Mouse (Mus musculus) megakaryocyte, embryonic 14.5 days (primary cell): ENCODE data around the gene Tmem88. TPM values are rescaled to one million over a fixed set of nuclear protein-coding genes. Genes with fewer than 3 reads are reported as not detected.

ENCODE experiments used
- H3K27me3 ChIP-seq: replicated peaks from 2 replicates; pipeline ENCODE3; 2012; ENCODE audit warnings: inconsistent platforms
- H3K36me3 ChIP-seq: replicated peaks from 2 replicates; pipeline ENCODE3; 2012; ENCODE audit warnings: low read length, inconsistent platforms, mixed read lengths
- H3K4me1 ChIP-seq: 2 replicates; pipeline ENCODE4 v1.6.1; 2012; ENCODE audit warnings: inconsistent platforms
- H3K4me3 ChIP-seq: replicated peaks from 2 replicates; pipeline ENCODE3; 2012; ENCODE audit warnings: moderate library complexity, mild to moderate bottlenecking, inconsistent platforms
- H3K9me3 ChIP-seq: 2 replicates; pipeline ENCODE4 v1.6.1; 2012; ENCODE audit warnings: inconsistent platforms
- FLI1 ChIP-seq: IDR thresholded peaks from 2 replicates; pipeline ENCODE4 v1.6.1; 2012; ENCODE audit warnings: low read length, inconsistent platforms, mixed read lengths
- GATA1 ChIP-seq: IDR thresholded peaks from 3 replicates; pipeline ENCODE4 v1.6.1; 2012; ENCODE audit warnings: mixed read lengths, low read length, inconsistent platforms, borderline replicate concordance
- polyA plus RNA-seq: library from polyadenylated mRNA; stranded (reverse); fragments of >175 nt; gene quantifications from 2 replicates; pipeline ENCODE4 v1.2.3, GENCODE M21; 2012; ENCODE audit warnings: low replicate concordance; ENCODE audit not compliant: insufficient read depth

Gene Tmem88
- polyA plus RNA-seq, 1 experiment: 0.35 TPM

DNA sequence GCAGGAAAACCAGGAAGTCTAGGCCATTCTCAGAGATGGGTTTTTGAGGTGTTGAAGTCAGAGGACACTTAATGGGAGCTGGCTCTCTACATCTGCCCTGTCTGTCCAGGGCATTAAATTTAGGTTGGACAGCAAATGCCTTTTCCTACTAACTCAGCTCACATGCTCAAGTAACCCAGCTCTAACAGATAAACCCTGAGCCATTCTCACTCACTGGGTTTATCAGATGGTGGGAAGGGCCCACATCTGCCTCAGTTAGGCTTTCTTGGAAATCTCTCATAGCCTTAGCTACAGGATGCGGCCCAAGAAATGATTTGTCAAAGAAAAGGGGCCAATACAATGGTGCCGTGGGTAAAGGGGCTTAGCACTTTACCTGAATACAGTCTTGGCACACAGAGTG, 28.2 kb upstream of the Tmem88 start:
- peaks cover 22% of the 10 kb centered on the region for H3K27me3 ChIP-seq
- peaks cover 40% of the 10 kb centered on the region for H3K4me1 ChIP-seq
- no peak overlapping the region for H3K4me3 ChIP-seq
- TF ChIP-seq GATA1 (no peak), FLI1 (no peak)
- no peaks in the 10 kb centered on the region for H3K9me3 ChIP-seq
- H3K36me3 ChIP-seq: no peaks in the 10 kb centered on the region

DNA sequence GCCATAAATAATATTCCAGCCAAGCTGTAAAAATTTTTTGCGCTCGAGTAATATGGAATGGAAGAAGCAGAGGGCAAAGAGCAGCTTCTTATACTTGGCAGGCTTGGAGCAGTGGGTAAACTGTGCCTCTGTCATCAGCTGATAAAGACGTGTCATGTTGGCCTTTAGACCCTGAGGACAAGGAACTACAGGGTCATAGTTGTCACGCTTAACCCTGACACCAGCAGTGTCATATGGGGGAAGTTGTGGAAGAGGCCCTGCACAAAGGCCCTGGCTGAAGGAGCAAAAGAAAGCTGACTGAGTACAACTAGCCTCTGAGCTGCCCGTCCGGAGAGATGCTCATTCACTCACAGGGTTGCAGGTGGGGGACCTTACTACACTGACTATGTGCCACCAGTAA, 25.9 kb upstream of the Tmem88 start:
- H3K9me3 ChIP-seq: no peaks in the 10 kb centered on the region
- peaks cover 56% of the 10 kb centered on the region for H3K4me1 ChIP-seq

DNA sequence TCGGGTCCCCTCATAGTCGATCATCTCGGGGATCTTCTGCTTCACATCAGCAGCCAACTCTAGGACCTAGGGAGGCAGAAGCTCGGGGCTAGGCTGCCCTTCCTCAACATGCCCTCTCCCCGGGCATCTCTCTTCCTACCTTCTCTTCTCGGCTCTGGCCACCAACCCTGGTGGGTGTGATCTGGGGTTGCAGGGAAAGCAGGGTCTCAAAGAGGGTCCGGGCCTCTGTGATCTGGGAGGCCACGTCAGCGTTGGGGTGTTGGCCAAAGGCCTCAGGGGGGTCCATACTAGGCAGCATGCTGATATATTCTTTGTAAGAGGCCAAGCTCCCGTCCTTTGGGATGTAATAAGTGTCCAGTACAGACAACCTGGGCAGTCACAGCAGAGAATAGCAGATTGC, 24.8 kb upstream of the Tmem88 start:
- Histone ChIP-seq H3K36me3 (no peaks in the 10 kb centered on the region), H3K9me3 (no peaks in the 10 kb centered on the region), H3K4me1 (peaks cover 61% of the 10 kb centered on the region), H3K27me3 (peaks cover 27% of the 10 kb centered on the region), H3K4me3 (no peak overlapping the region)
- TF ChIP-seq GATA1 (no peak), FLI1 (no peak)

More for the DNA sequence above, 25.9 kb upstream of the Tmem88 start:
- peaks cover 27% of the 10 kb centered on the region for H3K27me3 ChIP-seq
- TF ChIP-seq FLI1 (no peak), GATA1 (no peak)
- H3K36me3 ChIP-seq: no peaks in the 10 kb centered on the region
- H3K4me3 ChIP-seq: peak overlapping the region; percentile 67

DNA sequence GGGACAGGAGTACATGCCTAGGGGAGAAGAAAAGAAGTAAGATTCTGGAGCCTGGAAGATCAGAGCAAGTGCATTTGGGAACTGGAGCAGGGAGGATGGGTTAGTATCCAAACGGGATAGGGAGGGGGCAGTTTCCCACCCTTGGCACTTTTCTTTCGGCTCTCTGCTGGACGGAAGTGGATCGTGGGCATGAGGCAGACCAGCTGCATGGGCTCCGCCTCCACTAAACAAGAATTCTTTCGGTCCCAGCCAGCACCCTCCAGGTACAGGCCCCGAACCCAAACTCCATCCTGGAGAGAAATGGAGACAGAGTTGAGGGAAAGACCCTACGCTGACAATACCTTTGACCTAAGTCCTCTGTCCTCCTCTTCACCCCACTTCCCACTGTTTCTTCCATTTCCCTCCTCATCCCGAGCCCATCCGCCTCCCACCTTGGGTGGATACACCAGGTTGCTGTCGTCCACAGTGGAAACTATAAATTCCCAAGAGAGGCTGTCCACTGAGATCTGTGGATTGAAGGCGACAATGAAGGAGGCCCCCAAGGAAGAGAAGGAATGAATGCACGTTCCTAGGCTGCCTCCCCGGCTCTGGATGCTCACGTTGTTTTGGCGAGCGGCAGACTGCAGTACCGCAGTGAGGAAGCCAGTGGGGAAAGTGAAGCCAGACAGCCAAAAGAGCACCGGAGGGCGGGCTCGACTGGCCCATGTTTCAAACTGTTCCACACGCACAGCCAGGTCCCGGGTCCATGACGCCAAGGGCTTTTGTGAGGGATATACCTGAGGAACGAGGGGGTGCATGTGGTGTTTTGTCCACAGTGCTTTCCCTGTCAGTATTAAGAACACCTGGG, 23.3 kb upstream of the Tmem88 start:
- no peaks in the 10 kb centered on the region for H3K9me3 ChIP-seq
- H3K4me3 ChIP-seq: no peak overlapping the region
- no peaks in the 10 kb centered on the region for H3K36me3 ChIP-seq
- peaks cover 71% of the 10 kb centered on the region for H3K4me1 ChIP-seq
- TF ChIP-seq GATA1 (no peak), FLI1 (no peak)
- H3K27me3 ChIP-seq: peaks cover 27% of the 10 kb centered on the region

DNA sequence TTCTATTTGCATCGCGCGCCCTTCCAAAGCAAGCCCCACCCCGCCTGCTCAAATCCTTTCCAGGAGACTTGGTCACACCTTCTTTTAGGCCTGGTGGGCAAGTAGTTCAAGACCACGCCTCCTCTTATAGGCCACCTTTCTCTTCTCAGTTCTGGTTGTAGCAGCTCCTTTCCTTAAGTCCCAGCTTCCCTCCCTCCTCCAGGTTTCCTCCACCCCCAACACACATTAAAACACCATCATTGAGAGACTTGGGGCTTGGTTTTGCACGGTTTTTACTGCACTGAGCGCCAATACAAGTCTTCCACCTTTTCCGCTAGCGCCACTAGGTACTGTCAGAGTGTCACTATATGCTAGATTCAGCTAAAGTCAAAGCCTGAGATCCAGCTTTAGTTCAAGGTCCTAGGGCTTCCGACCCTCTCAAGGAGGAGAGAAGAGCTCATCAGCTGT, 22.5 kb upstream of the Tmem88 start:
- Histone ChIP-seq H3K27me3 (peaks cover 27% of the 10 kb centered on the region), H3K36me3 (no peaks in the 10 kb centered on the region), H3K4me3 (peak overlapping the region; percentile 95), H3K9me3 (no peaks in the 10 kb centered on the region), H3K4me1 (peaks cover 70% of the 10 kb centered on the region)
- TF ChIP-seq GATA1: no peak
- TF ChIP-seq FLI1: no peak

DNA sequence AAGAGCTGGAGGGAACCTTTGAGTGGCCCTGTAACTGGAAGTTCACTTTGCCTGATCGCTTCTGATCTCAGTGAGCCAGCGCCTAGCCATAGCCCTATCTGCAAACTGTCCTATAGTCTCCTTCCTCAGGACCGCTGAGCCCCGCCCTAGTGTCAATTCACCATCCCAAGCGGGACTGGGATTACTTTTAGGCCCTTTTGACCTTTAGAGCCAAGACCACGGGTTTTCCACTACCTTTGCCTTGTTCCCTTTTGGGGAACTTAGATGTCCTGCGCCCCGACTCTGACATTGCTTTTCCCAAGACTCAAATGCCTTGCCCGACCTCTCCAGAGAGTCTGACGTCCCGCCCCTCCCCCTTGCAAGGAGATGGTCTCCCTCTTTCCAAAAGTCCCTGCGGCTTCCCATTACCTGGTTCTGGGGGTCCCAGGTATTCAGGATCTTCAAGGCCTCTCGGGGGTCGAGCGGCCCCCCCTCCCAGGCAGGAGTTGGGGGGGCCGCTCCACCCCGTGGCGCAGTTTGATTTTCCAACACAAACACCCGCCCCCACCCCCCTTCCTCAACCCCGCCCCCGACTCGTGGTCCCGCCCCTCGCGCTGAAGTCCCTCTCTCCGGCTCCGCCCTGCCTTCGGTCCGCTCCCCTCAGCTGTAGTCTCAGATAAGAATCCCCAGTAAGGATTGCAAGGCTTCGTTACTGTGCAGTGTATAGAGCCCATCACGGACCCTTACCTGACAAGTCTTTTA, 21.9 kb upstream of the Tmem88 start:
- H3K27me3 ChIP-seq: peaks cover 27% of the 10 kb centered on the region
- no peaks in the 10 kb centered on the region for H3K36me3 ChIP-seq
- H3K4me1 ChIP-seq: peaks cover 76% of the 10 kb centered on the region
- H3K9me3 ChIP-seq: no peaks in the 10 kb centered on the region
- H3K4me3 ChIP-seq: peak overlapping the region; percentile 95
- TF ChIP-seq GATA1 (no peak), FLI1 (no peak)

DNA sequence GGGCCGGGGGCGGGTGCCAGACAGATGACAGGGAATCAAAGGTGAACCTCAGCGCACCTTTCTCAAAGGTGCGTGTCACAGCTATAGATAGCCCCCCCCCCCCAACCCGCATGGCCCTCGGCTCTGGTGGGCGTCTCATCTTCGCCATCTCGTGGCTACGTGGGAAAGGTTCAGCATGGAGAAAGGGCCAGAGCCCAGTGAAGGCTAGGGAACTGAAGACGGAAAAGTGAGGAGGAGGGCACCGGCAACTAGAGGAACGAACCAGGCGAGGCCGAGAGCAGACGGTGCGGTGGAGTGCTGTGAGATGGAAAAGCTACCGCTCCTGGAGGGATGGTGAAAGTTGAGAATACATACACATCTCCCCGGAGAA, 21.4 kb upstream of the Tmem88 start:
- Histone ChIP-seq H3K4me1 (peaks cover 81% of the 10 kb centered on the region), H3K9me3 (no peaks in the 10 kb centered on the region), H3K27me3 (peaks cover 27% of the 10 kb centered on the region), H3K36me3 (peaks cover under 1% of the 10 kb centered on the region), H3K4me3 (peak overlapping the region; percentile 95)
- TF ChIP-seq FLI1 (no peak), GATA1 (no peak)

DNA sequence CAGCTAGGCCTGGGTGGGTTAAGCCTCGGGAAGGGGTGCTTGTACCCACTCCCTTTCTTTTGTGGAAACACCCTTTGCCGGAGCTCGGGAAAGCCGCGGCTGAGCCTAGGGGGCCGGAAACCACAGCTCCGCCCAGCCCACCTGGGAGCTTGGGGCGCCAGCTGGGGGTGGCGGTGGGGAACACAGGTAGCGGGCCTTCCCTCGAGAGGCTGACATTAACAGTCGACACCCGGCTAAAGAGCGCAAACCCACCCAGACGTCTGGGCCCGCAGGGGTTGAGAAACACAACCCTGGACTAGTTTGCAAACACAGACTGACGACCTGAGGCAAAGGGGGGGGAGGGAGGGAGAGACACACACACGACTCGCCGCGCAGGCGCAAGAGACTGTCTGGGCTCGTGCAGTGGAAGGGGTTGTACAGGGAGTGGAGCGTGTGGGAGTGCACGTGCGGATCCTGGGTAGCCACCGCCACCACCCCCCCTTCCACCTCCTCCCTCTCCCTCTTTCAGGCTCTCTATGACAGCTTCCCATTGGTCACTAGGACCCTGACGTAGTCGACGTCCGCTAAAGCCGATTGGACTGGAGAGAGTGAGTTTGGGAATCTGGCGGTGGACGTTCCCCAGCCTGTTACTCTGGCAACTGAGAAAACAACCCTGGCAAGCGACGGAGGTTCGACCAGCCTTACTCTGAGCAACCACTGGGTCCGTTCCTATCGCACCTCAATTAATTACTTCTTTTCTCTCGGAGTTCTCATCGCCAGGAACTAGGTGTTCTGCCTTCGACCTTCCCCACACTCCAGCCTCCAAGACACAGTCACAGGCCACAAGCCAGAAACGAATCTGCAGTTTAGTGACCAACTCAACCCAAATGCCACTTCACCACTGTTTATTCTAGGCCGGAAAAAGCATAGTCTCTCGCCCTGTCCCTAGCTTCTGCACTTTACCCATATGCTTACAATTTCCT, 20.7 kb upstream of the Tmem88 start:
- TF ChIP-seq GATA1 (no peak), FLI1 (no peak)
- H3K36me3 ChIP-seq: peaks cover 7% of the 10 kb centered on the region
- H3K4me3 ChIP-seq: peak overlapping the region; percentile 95
- no peaks in the 10 kb centered on the region for H3K9me3 ChIP-seq
- H3K27me3 ChIP-seq: peaks cover 27% of the 10 kb centered on the region
- H3K4me1 ChIP-seq: peaks cover 81% of the 10 kb centered on the region

DNA sequence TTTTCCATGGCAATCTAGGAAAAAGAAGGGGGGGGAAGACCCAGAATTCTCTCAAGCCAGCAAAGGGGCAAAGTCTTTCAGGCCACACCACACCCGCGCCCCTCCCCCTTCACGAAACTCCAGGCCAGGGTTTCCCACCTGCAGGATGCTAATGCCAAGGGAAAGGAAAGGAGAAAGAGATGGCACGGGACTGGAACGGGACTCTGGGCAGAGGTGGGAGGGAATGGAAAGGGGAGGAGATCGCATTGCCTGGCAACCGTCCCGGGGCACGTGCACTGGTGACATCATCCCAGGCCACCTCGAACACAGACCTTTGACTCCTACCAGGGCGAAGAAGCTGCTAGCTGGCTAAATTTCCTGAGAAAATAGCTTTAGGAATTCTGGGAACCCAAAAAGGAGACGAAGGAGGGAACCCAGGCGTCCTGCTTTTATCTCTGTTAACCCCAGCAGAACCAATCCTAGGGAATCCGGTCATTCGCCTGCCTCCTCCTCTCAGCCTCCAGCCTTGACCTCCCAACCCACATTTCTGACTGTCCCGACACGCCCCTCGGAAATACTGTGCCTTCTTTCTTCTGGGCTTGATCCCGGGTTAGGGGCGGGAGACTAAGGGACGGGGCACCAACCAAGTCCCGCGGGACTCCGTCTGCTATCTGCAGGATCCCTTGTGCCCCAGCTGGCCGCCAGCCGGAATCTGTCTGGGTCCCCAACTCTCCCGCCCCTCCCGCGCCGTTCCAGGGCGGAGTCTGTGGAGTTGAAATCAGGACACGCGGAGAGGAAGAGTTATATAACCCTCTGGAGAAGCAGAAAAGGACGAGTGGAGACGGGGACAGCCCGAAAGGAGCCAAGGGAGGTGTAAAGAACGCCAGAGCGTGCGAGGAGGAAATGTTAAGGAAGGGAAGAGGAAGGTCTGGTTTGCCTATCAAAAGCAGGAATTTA, 19.7 kb upstream of the Tmem88 start:
- peak overlapping the region; percentile 95 for H3K4me3 ChIP-seq
- H3K27me3 ChIP-seq: peaks cover 22% of the 10 kb centered on the region
- H3K4me1 ChIP-seq: peaks cover 82% of the 10 kb centered on the region
- H3K9me3 ChIP-seq: no peaks in the 10 kb centered on the region
- peaks cover 18% of the 10 kb centered on the region for H3K36me3 ChIP-seq
- TF ChIP-seq GATA1: no peak
- TF ChIP-seq FLI1: no peak
